Mouse (Mus musculus) liver, embryonic 18 days (tissue): Measurements from ENCODE around the gene Dph2. TPM values are rescaled to one million over a fixed set of nuclear protein-coding genes. Genes with fewer than 3 reads are reported as not detected.

Source experiments
- polyA plus RNA-seq: library from polyadenylated mRNA; depleted of rRNA; stranded (reverse); fragments of >200 nt; gene quantifications from 2 replicates; pipeline ENCODE4 v1.2.3, GENCODE M21; 2012; rRNA removed

Dph2 gene
- polyA plus RNA-seq, result 4.9 and 5.1 TPM in 2 replicates

GRCm38 (mm10) chr4:117891738-117892161 is at the start of gene Dph2:
Gene Dph2, minus strand, starts transcription at chr4:117892032.

GRCm38 (mm10) chr4:117929391-117929881 is 37.6 kb upstream of the Dph2 start, which contains the start of gene Artn:
Gene Artn, minus strand, starts transcription at chr4:117929763.

GRCm38 (mm10) chr4:117914591-117915442 is 23.0 kb upstream of the Dph2 start, which contains the start of gene Ipo13:
Gene Ipo13, minus strand, starts transcription at chr4:117914999.

GRCm38 (mm10) chr4:117887133-117887532 is 4.7 kb downstream of the Dph2 start, which contains the start of gene Atp6v0b:
Gene Atp6v0b, minus strand, starts transcription at chr4:117887333.

GRCm38 (mm10) chr4:117882701-117883691 is 8.8 kb downstream of the Dph2 start, which contains the start of gene B4galt2:
Gene B4galt2, minus strand, starts transcription at chr4:117883487.

GRCm38 (mm10) chr4:117872471-117872886 is 19.4 kb downstream of the Dph2 start, which contains the start of gene Ccdc24:
Gene Ccdc24, minus strand, starts transcription at chr4:117872557.

Other genes starting within 250 kb of the Dph2 start
- gene Dmap1, start 209.8 kb downstream of the Dph2 start, polyA plus RNA-seq, result 11.5 and 12.7 TPM in 2 replicates
- not detected in 2 replicates for gene Gm12845, start 167.6 kb downstream of the Dph2 start, polyA plus RNA-seq
- not detected in 2 replicates for gene Klf17, start 126.4 kb downstream of the Dph2 start, polyA plus RNA-seq
- 19.6 and 22.8 TPM in 2 replicates for gene Slc6a9, start 57.5 kb downstream of the Dph2 start, polyA plus RNA-seq
- gene Ccdc24, start 19.5 kb downstream of the Dph2 start, polyA plus RNA-seq, result 0.30 TPM in 2 replicates
- 1.7 and 1.9 TPM in 2 replicates for gene B4galt2, start 8.5 kb downstream of the Dph2 start, polyA plus RNA-seq
- 134 and 138 TPM in 2 replicates for gene Atp6v0b, start 4.7 kb downstream of the Dph2 start, polyA plus RNA-seq
- gene Ipo13, start 23.0 kb upstream of the Dph2 start, polyA plus RNA-seq, result 9.6 and 10.0 TPM in 2 replicates
- 0.19 and 0.26 TPM in 2 replicates for gene Artn, start 37.7 kb upstream of the Dph2 start, polyA plus RNA-seq
- 8.7 and 9.6 TPM in 2 replicates for gene St3gal3, start 242.9 kb upstream of the Dph2 start, polyA plus RNA-seq